Mouse (Mus musculus) small intestine, adult 2 months (tissue): ENCODE measurements around the gene Fbxw15. TPM values are rescaled to one million over a fixed set of nuclear protein-coding genes. Genes with fewer than 3 reads are reported as not detected.
"Not testable (repeated sequence)": the region's sequence is repeated elsewhere in the genome, so short reads cannot be mapped to it uniquely, and the experiment has no call there.

Experiments
- H3K27ac ChIP-seq: fragments of 200-500 bp; 2 replicates; pipeline ENCODE4 v1.5.1; 2012; ENCODE audit warnings: low read depth, low read length, control low read depth, inconsistent platforms; ENCODE audit not compliant: insufficient read depth
- H3K27me3 ChIP-seq: fragments of 200-500 bp; 2 replicates; pipeline ENCODE4 v1.6.1; 2012; ENCODE audit warnings: mild to moderate bottlenecking, moderate library complexity, low read length, inconsistent platforms; ENCODE audit not compliant: control insufficient read depth, insufficient read depth
- H3K36me3 ChIP-seq: fragments of 200-500 bp; 2 replicates; pipeline ENCODE4 v1.6.1; 2012; ENCODE audit warnings: mild to moderate bottlenecking, low read length, control low read depth, inconsistent platforms; ENCODE audit not compliant: control insufficient read depth, insufficient read depth
- H3K4me1 ChIP-seq: fragments of 200-500 bp; 2 replicates; pipeline ENCODE4 v1.6.1; 2012; ENCODE audit warnings: low read length, inconsistent platforms, mixed read lengths; ENCODE audit not compliant: control insufficient read depth, insufficient read depth, insufficient read length
- H3K4me3 ChIP-seq: fragments of 200-500 bp; 2 replicates; pipeline ENCODE4 v1.5.1; 2012; ENCODE audit warnings: low read depth, mild to moderate bottlenecking, control low read depth, inconsistent platforms, low read length, moderate library complexity
- CTCF ChIP-seq: fragments of 200-500 bp; IDR thresholded peaks from 2 replicates; pipeline ENCODE4 v1.5.1; 2012; ENCODE audit warnings: low read depth, mild to moderate bottlenecking, control low read depth, inconsistent platforms, low read length, moderate library complexity, mixed read lengths; ENCODE audit not compliant: insufficient replicate concordance, insufficient read length; ENCODE audit errors: extremely low read depth
- POLR2A ChIP-seq: fragments of 200-500 bp; IDR thresholded peaks from 2 replicates; pipeline ENCODE4 v1.6.1; 2012; ENCODE audit warnings: low read depth, mild to moderate bottlenecking, control low read depth, inconsistent platforms, low read length, moderate library complexity
- WGBS: fragments of 180-500 bp; shearing (Covaris S2); methylation state at CpG from one replicate; pipeline ENCODE4 v1.1.7; 2018; 5-methylcytosine and 5-hydroxymethylcytosine counted together
- polyA plus RNA-seq: library from polyadenylated mRNA; depleted of rRNA; stranded (reverse); fragments of >200 nt; gene quantifications from 2 replicates; pipeline ENCODE4 v1.2.3, GENCODE M21; 2012; rRNA removed

Fbxw15 gene
- not detected in 2 replicates for polyA plus RNA-seq

- H3K4me3 ChIP-seq, H3K36me3 ChIP-seq, H3K27ac ChIP-seq, H3K4me1 ChIP-seq, H3K27me3 ChIP-seq: not testable (repeated sequence)
- WGBS: 83% methylated on average over 4 of the region's 4 CpGs
Observed at GRCm38 (mm10) chr9:109568162-109568561, at the start of gene Fbxw15. Gene Fbxw15, minus strand, starts transcription at chr9:109568262.

GRCm38 (mm10) chr9:109606837-109607236, 38.8 kb upstream of the Fbxw15 start:
- H3K36me3 ChIP-seq, H3K27ac ChIP-seq, H3K4me1 ChIP-seq, H3K4me3 ChIP-seq, H3K27me3 ChIP-seq: not testable (repeated sequence)
- 35% methylated on average over 5 of the region's 5 CpGs for WGBS

- H3K27me3 ChIP-seq, H3K36me3 ChIP-seq, H3K4me1 ChIP-seq, H3K4me3 ChIP-seq, H3K27ac ChIP-seq: not testable (repeated sequence)
- WGBS: 47% methylated on average over 2 of the region's 2 CpGs
Observed at GRCm38 (mm10) chr9:109602128-109602527, 34.1 kb upstream of the Fbxw15 start.

GRCm38 (mm10) chr9:109597226-109597625, 29.2 kb upstream of the Fbxw15 start:
- no peak overlapping the region for H3K4me3 ChIP-seq
- no peaks in the 10 kb centered on the region for H3K36me3 ChIP-seq
- no peak overlapping the region for H3K27ac ChIP-seq
- no peaks in the 10 kb centered on the region for H3K27me3 ChIP-seq
- H3K4me1 ChIP-seq: no peaks in the 10 kb centered on the region
- TF ChIP-seq POLR2A (no peak), CTCF (no peak)

- H3K36me3 ChIP-seq: no peaks in the 10 kb centered on the region
- TF ChIP-seq CTCF (no peak), POLR2A (no peak)
- H3K4me1 ChIP-seq: no peaks in the 10 kb centered on the region
- H3K27me3 ChIP-seq: no peaks in the 10 kb centered on the region
- H3K27ac ChIP-seq: no peak overlapping the region
- no peak overlapping the region for H3K4me3 ChIP-seq
- 80% methylated on average over 2 of the region's 2 CpGs for WGBS
Observed at GRCm38 (mm10) chr9:109594866-109595265, 26.8 kb upstream of the Fbxw15 start.

GRCm38 (mm10) chr9:109565546-109565945, 2.5 kb downstream of the Fbxw15 start:
- no peak for TF ChIP-seq CTCF
- TF ChIP-seq POLR2A: no peak
- H3K36me3 ChIP-seq: no peaks in the 10 kb centered on the region
- H3K27ac ChIP-seq: no peak overlapping the region
- WGBS: 21% methylated on average over 1 of the region's 1 CpGs
- H3K4me3 ChIP-seq: no peak overlapping the region
- no peaks in the 10 kb centered on the region for H3K4me1 ChIP-seq
- H3K27me3 ChIP-seq: no peaks in the 10 kb centered on the region

- not testable (repeated sequence) for H3K27ac ChIP-seq, H3K4me1 ChIP-seq, H3K4me3 ChIP-seq, H3K27me3 ChIP-seq, H3K36me3 ChIP-seq
Observed at GRCm38 (mm10) chr9:109562106-109562505, 6.0 kb downstream of the Fbxw15 start.

GRCm38 (mm10) chr9:109552483-109552882, 15.6 kb downstream of the Fbxw15 start:
- 72% methylated on average over 3 of the region's 3 CpGs for WGBS

GRCm38 (mm10) chr9:109549666-109550065, 18.4 kb downstream of the Fbxw15 start:
- H3K4me1 ChIP-seq, H3K27me3 ChIP-seq, H3K27ac ChIP-seq, H3K4me3 ChIP-seq, H3K36me3 ChIP-seq: not testable (repeated sequence)
- 51% methylated on average over 2 of the region's 2 CpGs for WGBS

More at GRCm38 (mm10) chr9:109552483-109552882, 15.6 kb downstream of the Fbxw15 start:
- no peak for TF ChIP-seq CTCF
- no peak for TF ChIP-seq POLR2A
- no peaks in the 10 kb centered on the region for H3K27me3 ChIP-seq
- no peak overlapping the region for H3K27ac ChIP-seq
- H3K36me3 ChIP-seq: no peaks in the 10 kb centered on the region
- H3K4me1 ChIP-seq: no peaks in the 10 kb centered on the region
- no peak overlapping the region for H3K4me3 ChIP-seq
